Mouse (Mus musculus) forebrain, embryonic 13.5 days (tissue): ENCODE data around the gene Srrm2. TPM values are rescaled to one million over a fixed set of nuclear protein-coding genes. Genes with fewer than 3 reads are reported as not detected.

ENCODE experiments used
- ATAC-seq: fragments of 200-750 bp; cut with Nextera tagmentation; 2 replicates; pipeline ENCODE4 v1.8.0; 2017
- H3K27ac ChIP-seq: fragments of 300-500 bp; sonication (generic); 2 replicates; pipeline ENCODE4 v1.5.1; 2015; ENCODE audit warnings: inconsistent platforms, mild to moderate bottlenecking, moderate library complexity
- H3K27me3 ChIP-seq: fragments of 300-500 bp; sonication (generic); 2 replicates; pipeline ENCODE4 v1.6.1; 2015; ENCODE audit warnings: mild to moderate bottlenecking, inconsistent platforms
- H3K36me3 ChIP-seq: fragments of 300-500 bp; sonication (generic); 2 replicates; pipeline ENCODE4 v1.6.1; 2015; ENCODE audit warnings: mild to moderate bottlenecking, inconsistent platforms; ENCODE audit not compliant: poor library complexity, severe bottlenecking
- H3K4me1 ChIP-seq: fragments of 300-500 bp; sonication (generic); 2 replicates; pipeline ENCODE4 v1.6.1; 2015; ENCODE audit warnings: inconsistent platforms
- H3K4me2 ChIP-seq: fragments of 300-500 bp; sonication (generic); 2 replicates; pipeline ENCODE4 v1.6.1; 2015; ENCODE audit warnings: inconsistent platforms, mild to moderate bottlenecking, moderate library complexity
- H3K4me3 ChIP-seq: fragments of 300-500 bp; sonication (generic); 2 replicates; pipeline ENCODE4 v1.5.1; 2015; ENCODE audit warnings: mild to moderate bottlenecking, inconsistent platforms
- H3K9ac ChIP-seq: fragments of 300-500 bp; sonication (generic); 2 replicates; pipeline ENCODE4 v1.6.1; 2015; ENCODE audit warnings: mild to moderate bottlenecking, inconsistent platforms
- H3K9me3 ChIP-seq: fragments of 300-500 bp; sonication (generic); replicated peaks from 2 replicates; pipeline ENCODE4 v1.6.1; 2016; ENCODE audit warnings: inconsistent platforms
- WGBS: fragments of 180-500 bp; shearing (Covaris S2); methylation state at CpG from one replicate; pipeline ENCODE4 v1.1.7; 2015; 5-methylcytosine and 5-hydroxymethylcytosine counted together
- polyA plus RNA-seq: library from polyadenylated mRNA; unstranded; fragments of >200 nt; fragmentation: Nextera tagmentation; extraction: Ambion mirVana; gene quantifications from 2 replicates; pipeline ENCODE4 v1.2.1, GENCODE M21; 2015

The Srrm2 gene
- 605 and 611 TPM in 2 replicates for polyA plus RNA-seq

DNA sequence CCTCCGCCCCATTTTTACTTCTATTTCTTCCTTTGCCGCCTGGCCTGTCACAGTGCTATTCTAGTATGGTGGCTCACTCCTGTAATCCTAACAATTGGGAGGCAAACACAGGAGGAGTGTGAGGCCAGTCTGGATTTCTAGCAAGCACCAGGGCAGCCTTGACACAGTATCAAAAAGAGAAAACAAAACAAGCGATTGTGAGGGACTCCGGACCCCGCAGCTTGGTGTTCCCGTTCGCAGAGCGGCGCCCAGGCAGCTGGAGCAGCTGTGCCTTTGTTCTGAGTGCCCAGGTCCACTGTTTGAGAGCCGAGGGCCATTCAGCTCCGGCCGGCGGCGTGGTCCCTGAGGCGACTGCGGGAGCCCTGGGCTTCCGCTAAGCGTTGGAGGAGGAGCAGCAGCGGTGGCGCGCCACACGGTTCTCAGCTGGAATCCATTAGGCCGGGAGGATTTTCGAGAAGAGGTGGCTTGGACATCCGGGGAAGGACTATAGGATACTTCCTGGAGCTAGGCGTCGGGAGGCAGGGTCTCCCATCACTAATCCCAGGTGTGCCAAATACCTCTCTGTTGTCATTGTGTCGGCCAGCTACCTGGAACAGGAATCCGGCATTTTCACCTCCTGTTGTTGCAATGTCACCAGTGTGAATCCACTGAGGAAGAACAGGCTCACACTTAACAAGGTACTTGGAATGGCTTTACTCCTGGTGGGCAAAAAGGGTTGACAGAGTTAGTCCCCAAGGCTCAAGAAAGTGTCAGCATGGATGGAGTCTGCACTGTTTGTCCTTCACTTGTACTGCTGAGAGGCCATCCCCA is at the start of gene Srrm2:
Gene Srrm2 (plus strand): TSS at position 264 of the 810 bp plus-strand sequence.
- Histone ChIP-seq H3K27me3 (no peaks in the 10 kb centered on the region), H3K36me3 (no peaks in the 10 kb centered on the region), H3K9ac (peak within 1 kb of the TSS; percentile 77), H3K4me2 (peak within 1 kb of the TSS; percentile 72), H3K4me1 (peaks cover 22% of the 10 kb centered on the region), H3K4me3 (peak within 1 kb of the TSS; percentile 42), H3K9me3 (no peaks in the 10 kb centered on the region), H3K27ac (peak within 1 kb of the TSS; percentile 84)
- ATAC-seq, result 0 out of 2 replicates have a peak, but pooled peaks have one; percentile 12
- WGBS, result 1% methylated on average over 29 of the region's 29 CpGs

DNA sequence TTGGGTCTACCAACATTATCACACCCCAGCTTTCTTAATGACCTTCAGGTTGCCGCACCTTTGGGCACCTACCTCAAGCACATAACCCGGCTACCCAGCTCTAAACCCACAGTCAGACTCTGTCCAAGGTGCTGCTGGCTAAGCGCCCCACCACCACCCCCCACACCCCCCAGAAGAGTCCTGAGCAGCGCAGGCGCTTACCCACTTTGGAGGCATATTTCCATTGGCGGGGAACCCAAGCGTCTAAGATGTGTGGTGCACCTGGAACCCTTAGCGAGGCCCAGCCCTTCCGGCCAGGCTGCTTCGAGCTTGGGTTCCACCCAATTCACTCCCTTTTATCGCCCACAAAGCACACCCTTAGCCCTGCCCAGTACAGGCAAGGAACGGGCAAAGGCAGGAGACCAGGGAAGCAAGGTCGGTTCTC is 49.7 kb upstream of the Srrm2 start, which contains the start of gene Paqr4:
Gene Paqr4 (minus strand): TSS at position 270 of the 424 bp plus-strand sequence.
- H3K27ac ChIP-seq, result no peak within 1 kb of the TSS; the same call in 1 of the 2 replicates
- H3K4me1 ChIP-seq, result peaks cover 46% of the 10 kb centered on the region
- peaks cover 59% of the 10 kb centered on the region for H3K27me3 ChIP-seq
- 7% methylated on average over 13 of the region's 13 CpGs for WGBS
- H3K4me2 ChIP-seq, result peak within 1 kb of the TSS; percentile 97
- peak within 1 kb of the TSS; percentile 77 for H3K9ac ChIP-seq
- H3K4me3 ChIP-seq, result peak within 1 kb of the TSS; percentile 58
- no peaks in the 10 kb centered on the region for H3K9me3 ChIP-seq
- H3K36me3 ChIP-seq, result peaks cover 21% of the 10 kb centered on the region
- ATAC-seq, result peak; percentile 39; the same call in 1 of the 2 replicates

DNA sequence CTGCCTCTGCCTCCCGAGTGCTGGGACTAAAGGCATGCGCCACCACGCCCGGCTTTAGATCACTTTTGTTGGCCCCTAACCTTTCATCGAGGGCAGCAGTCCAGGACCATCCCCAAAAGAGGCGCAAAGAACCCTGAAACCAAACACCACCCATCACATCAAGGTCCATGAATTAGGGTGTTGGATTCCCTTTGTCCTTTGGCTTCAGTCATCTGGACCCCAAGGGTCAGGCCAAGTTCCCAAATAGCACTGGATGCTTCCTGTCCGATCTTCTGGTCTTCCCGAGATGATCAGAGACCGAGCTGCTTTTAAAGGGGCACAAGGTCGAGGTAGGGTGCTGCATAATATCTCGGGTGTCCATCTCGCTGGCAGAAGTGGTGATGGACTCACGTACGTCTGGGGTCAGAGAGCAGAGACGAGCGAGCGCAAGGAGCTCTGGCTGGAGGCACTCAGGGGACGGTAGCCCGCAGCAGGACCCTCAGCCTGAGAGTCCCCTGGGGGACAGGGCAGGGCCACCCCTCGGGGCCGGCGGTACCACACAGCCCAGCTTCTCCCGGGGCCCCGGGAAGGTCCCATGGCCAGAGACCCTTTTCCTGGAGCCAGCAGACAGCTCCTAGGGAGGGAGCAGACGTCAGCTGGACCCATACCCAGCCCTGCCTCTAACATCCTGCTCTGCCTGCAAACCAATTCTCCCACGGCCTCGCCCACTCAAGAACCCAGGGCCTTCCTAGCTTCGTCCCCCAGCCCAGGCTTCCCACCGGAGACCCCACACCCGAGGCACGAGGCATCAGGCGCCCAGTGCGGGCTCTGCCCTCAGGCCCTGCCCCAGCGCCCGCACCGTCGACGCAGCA is 48.7 kb upstream of the Srrm2 start:
- H3K4me3 ChIP-seq, result peak overlapping the region; percentile 29
- peaks cover 12% of the 10 kb centered on the region for H3K36me3 ChIP-seq
- H3K27me3 ChIP-seq, result peaks cover 68% of the 10 kb centered on the region
- peak overlapping the region; percentile 46; the same call in 1 of the 2 replicates for H3K9ac ChIP-seq
- H3K9me3 ChIP-seq, result no peaks in the 10 kb centered on the region
- WGBS, result 50% methylated on average over 38 of the region's 38 CpGs
- no peak overlapping the region for H3K27ac ChIP-seq
- no peak for ATAC-seq
- H3K4me2 ChIP-seq, result peak overlapping the region; percentile 54
- peaks cover 54% of the 10 kb centered on the region for H3K4me1 ChIP-seq

DNA sequence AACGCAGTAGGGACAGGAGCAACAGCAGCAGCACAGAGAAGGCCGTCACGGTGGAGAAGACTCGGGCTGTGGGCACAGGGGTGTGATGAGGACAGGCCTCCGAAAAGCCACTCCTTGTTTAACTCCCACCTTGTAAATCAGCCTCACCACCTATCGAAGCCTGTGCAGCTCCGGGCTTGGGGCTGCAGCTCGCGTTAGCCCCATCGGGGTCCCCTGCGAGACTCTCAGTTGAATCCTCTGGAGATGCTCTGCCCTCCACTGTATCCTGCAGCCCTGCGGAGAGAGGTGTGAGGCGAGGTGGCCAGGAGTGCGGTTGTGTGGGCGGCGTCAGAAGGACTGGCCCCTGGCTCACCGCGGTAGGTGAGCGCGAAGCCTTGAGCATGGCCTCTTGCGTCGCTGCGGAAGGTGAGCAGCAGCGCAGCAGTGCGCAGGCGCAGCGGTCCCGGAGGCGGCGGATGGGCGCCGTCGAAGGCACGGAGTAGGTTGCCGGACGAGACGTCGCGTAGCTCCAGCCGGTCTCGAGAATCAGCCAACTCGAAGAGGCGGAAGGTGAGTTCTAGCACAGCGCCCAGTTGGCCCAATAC is 48.0 kb upstream of the Srrm2 start:
- peak overlapping the region; percentile 54 for H3K4me2 ChIP-seq
- peaks cover 75% of the 10 kb centered on the region for H3K27me3 ChIP-seq
- 6% methylated on average over 44 of the region's 44 CpGs for WGBS
- peaks cover 54% of the 10 kb centered on the region for H3K4me1 ChIP-seq
- no peak overlapping the region for H3K27ac ChIP-seq
- no peak for ATAC-seq
- no peaks in the 10 kb centered on the region for H3K9me3 ChIP-seq
- peak overlapping the region; percentile 29 for H3K4me3 ChIP-seq
- H3K36me3 ChIP-seq, result peaks cover 5% of the 10 kb centered on the region
- peak overlapping the region; percentile 46 for H3K9ac ChIP-seq

DNA sequence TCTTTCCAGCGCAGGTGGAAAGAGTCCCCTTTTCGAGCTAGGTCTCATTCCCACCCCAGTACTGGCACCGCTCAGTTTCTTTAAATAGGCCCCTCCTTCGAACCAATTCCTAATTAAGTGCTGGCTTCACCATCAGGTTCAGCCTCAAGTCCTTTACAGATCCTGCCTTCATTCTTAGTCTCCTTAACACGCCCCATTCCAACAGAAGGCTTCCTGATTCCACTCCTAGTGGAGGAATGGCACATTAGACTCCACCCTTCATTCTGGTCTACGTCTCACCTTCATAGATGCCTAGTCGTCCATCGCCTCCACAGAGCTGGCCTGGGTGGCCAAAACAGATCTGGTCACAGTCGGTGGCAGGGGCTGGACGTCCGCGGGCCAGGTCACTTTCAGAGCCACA is 47.4 kb upstream of the Srrm2 start:
- peaks cover 49% of the 10 kb centered on the region for H3K4me1 ChIP-seq

DNA sequence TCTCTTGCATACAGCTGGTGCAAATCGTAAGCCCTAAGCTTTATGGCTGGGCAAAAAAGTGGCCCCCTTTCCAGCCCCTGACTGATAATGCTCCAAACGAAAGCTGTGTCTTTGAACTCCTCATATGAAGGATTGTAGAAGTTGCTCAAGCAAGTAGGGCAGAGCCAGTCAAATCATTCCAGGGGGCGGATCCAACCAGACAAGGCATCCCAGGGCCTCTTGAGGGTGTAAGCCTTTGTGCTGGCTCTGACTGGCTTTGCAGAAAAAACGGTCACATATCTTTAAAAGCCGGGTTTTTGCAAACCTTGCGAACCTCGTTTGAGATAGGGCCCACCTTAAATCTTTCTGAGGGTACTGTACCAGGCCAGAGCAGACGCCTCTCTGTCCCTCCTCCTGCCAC is 46.3 kb upstream of the Srrm2 start:
- WGBS, result 17% methylated on average over 8 of the region's 8 CpGs
- Histone ChIP-seq H3K4me3 (no peak overlapping the region), H3K36me3 (no peaks in the 10 kb centered on the region), H3K4me2 (no peak overlapping the region), H3K27ac (no peak overlapping the region), H3K27me3 (peaks cover 82% of the 10 kb centered on the region), H3K9ac (no peak overlapping the region), H3K9me3 (no peaks in the 10 kb centered on the region), H3K4me1 (peaks cover 38% of the 10 kb centered on the region)
- ATAC-seq, result no peak

More for the DNA sequence above, 47.4 kb upstream of the Srrm2 start:
- Histone ChIP-seq H3K4me2 (peak overlapping the region; percentile 54; the same call in 1 of the 2 replicates), H3K27ac (no peak overlapping the region), H3K9me3 (no peaks in the 10 kb centered on the region), H3K9ac (no peak overlapping the region), H3K36me3 (no peaks in the 10 kb centered on the region), H3K4me3 (peak overlapping the region; percentile 29), H3K27me3 (peaks cover 80% of the 10 kb centered on the region)
- WGBS, result 62% methylated on average over 12 of the region's 12 CpGs
- no peak for ATAC-seq

DNA sequence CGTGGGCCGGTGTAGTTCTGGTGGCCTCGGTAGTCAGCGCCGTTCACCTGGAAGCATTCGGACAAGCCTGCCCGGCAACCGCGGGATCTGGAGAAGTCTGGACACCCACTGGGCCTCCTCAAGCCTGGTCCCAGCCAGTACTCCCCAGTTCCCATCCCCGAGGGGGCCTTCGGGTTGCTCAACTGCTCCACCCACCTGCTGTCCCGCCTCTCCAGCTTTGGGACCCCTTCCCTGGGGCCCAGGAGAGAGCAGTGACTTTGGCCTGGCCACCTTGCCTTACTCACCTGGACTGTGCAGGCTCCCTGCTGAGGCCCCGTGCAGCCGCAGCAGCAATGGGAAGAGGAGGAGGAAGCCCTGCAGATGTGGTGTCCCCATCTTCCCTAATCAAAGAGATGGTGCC is 45.7 kb upstream of the Srrm2 start:
- Histone ChIP-seq H3K36me3 (no peaks in the 10 kb centered on the region), H3K4me3 (peak overlapping the region; percentile 41; the same call in 1 of the 2 replicates), H3K9me3 (no peaks in the 10 kb centered on the region), H3K4me1 (peaks cover 33% of the 10 kb centered on the region), H3K27me3 (peaks cover 78% of the 10 kb centered on the region), H3K27ac (no peak overlapping the region), H3K9ac (no peak overlapping the region), H3K4me2 (peak overlapping the region; percentile 75; the same call in 1 of the 2 replicates)
- 2% methylated on average over 14 of the region's 14 CpGs for WGBS
- no peak for ATAC-seq

DNA sequence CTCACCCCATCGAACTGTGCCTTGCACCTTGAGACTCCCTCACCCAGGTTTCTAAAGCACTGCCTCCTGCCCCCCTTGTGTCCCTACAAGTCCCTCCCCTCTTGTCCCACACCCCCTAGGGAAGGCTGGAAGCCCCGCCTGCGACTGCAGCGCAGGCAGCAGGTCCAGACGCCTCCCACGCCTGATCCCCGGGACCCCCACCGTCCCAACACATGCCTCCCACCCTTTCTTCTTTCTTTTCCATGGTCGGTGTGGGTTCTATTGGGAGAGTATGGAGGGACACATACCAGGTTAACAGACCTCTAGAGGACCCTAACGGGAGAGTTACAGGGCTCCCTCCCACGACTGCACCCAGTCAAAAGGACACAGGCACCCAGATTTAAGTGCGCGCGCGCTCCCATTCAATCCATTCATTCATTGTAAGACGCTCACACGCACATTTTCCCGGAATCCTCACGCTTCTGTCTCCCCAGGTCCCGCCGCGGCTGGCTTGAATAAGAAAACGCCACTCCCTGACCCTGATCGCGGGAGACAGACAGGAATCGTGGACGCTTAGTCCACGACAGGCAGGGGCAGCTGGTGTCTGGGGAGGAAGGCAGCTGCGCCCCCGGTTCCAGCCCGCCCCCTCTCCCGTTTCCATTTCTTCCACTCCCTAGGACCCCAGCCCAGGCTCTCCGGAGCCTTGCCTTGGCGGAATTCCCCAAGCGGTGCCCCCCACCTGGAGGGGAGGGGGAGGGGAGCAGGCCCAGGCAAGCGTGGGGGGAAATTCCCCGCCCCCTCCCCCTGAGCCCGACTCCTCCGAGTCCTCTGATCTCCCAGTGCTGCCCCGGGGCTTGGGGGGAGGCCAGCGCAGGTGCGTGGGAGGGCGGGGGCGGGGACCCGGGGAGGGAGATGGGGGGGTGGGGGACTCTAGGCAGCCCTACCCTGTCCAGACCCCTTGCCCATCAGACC is 44.8 kb upstream of the Srrm2 start, which contains the start of gene Kremen2:
Gene Kremen2 (minus strand): TSS at position 533 of the 951 bp plus-strand sequence.
- no peak within 1 kb of the TSS for H3K27ac ChIP-seq
- H3K4me3 ChIP-seq, result peak within 1 kb of the TSS; percentile 41
- H3K36me3 ChIP-seq, result no peaks in the 10 kb centered on the region
- peaks cover 28% of the 10 kb centered on the region for H3K4me1 ChIP-seq
- H3K9ac ChIP-seq, result peak within 1 kb of the TSS; percentile 65
- H3K9me3 ChIP-seq, result no peaks in the 10 kb centered on the region
- H3K27me3 ChIP-seq, result peaks cover 75% of the 10 kb centered on the region
- H3K4me2 ChIP-seq, result peak within 1 kb of the TSS; percentile 75
- under 1% methylated on average over 43 of the region's 45 CpGs for WGBS
- ATAC-seq, result no peak

DNA sequence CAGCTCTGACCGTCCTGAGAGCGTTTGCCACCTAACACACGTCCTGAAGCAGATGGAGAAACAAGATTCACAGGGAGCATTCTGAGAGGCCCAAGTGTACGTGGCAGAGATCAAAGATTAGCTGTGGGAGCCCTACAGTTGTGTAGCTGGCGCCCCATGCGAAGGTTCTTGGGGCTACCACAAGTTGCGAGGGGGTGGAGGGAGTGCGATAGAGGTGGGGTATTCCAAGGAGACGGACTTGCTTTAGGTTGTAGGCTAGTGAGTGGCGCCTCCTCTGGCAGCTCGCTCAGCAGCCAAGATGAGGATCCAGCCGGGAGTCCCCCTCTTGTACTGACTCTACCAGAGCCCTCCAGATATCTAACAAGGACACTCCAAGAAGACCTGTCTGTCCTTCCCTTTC is 44.0 kb upstream of the Srrm2 start:
- Histone ChIP-seq H3K27ac (no peak overlapping the region), H3K4me2 (peak overlapping the region; percentile 75), H3K4me3 (peak overlapping the region; percentile 41), H3K4me1 (peaks cover 25% of the 10 kb centered on the region), H3K9me3 (no peaks in the 10 kb centered on the region), H3K9ac (peak overlapping the region; percentile 65; the same call in 1 of the 2 replicates), H3K27me3 (peaks cover 68% of the 10 kb centered on the region), H3K36me3 (peaks cover 2% of the 10 kb centered on the region)
- no peak for ATAC-seq
- WGBS, result 3% methylated on average over 12 of the region's 12 CpGs

DNA sequence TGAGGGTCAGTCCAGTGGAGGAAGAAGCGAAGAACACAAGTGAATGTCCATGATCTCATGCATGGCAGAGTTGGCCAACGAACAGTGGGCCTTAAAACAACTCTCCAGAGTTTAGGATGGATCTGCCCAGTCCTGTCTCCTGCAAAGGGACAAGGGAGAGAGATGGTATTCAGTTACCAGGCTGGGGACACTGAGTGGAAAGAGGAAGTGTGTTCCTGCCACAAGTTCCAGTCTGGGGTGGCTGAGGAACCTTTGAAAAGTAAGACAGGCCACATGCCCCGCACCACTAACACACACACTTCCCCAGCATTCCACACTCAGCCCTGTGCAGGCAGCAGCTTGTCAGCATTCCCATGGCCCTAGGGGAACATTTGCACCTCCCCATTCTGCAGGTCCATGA is 43.6 kb upstream of the Srrm2 start:
- ATAC-seq, result no peak
- H3K27me3 ChIP-seq, result peaks cover 64% of the 10 kb centered on the region
- 79% methylated on average over 3 of the region's 3 CpGs for WGBS
- no peak overlapping the region for H3K27ac ChIP-seq
- H3K9me3 ChIP-seq, result no peaks in the 10 kb centered on the region
- no peak overlapping the region for H3K4me3 ChIP-seq
- H3K36me3 ChIP-seq, result peaks cover 6% of the 10 kb centered on the region
- H3K4me2 ChIP-seq, result no peak overlapping the region
- peaks cover 25% of the 10 kb centered on the region for H3K4me1 ChIP-seq
- H3K9ac ChIP-seq, result no peak overlapping the region

DNA sequence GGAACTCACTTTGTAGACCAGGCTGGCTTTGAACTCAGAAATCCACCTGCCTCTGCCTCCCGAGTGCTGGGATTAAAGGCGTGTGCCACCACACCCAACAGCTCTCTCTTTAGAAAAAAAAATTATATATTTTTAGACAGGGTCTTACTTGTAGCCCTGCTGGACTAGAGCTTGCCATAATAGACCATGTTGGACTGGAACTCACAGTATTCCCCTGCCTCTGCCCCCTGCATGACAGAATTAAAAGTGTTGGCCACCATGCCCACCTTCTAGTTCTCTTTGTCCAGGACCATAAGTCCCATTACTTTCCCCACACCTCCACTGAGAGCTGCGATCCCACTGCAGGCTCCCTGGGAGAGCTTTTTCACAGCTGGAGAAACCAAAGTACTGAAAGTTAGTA is 42.9 kb upstream of the Srrm2 start:
- Histone ChIP-seq H3K4me2 (no peak overlapping the region), H3K9me3 (no peaks in the 10 kb centered on the region), H3K27me3 (peaks cover 57% of the 10 kb centered on the region), H3K4me1 (peaks cover 21% of the 10 kb centered on the region), H3K36me3 (peaks cover 14% of the 10 kb centered on the region), H3K4me3 (no peak overlapping the region), H3K9ac (no peak overlapping the region), H3K27ac (no peak overlapping the region)
- ATAC-seq, result no peak
- 84% methylated on average over 3 of the region's 3 CpGs for WGBS
